Mouse (Mus musculus) retina, postnatal 1 day (tissue): ENCODE data around the gene Sfswap.
"Not testable (repeated sequence)": the region's sequence is repeated elsewhere in the genome, so short reads cannot be mapped to it uniquely, and the experiment has no call there.

Experiments used
- DNase-seq: peaks from one replicate; pipeline ENCODE4 v3.0.0-alpha.2; 2012

Gene Sfswap

DNA sequence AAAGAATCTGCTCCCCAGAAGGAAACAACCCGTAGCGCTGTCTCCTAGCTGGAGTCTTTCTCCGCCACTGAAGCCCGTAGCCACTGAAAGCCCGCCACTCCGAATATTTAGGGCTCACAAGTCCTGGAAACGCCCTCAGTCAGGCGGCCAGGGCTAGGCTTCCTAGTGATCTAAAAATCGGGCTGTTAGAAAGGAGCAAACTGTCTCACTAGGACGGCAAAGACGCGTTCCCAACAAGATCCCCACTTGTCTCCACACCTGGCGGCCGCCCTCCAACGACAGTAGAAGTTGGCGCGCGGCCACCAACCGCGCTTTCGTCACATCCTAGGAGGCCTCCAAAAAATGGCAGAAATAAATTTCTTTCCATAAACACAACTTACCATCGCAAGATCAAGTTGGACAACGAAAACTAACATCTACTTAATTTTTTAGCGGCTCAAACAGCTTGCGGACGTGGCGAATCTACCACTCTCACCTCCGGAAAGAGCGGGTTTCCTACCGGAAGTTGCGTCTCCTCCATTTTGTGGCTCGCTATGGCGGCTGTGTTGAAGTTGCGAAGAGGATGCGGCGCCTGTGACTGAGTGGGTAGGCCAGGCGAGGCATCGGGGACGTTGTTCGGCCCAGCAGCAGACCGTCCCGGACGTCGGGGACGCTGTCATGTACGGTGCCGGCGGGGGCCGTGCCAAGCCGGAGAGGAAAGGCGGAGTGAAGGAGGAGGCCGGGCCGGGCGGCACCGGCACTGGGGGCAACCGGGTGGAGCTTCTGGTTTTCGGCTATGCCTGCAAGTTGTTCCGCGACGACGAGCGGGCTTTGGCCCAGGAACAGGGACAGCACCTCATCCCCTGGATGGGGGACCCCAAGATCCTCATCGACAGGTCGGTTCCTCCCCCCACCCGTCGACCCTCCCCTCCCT is at the start of gene Sfswap:
Gene Sfswap, plus strand, starts transcription at position 500 of the 913 bp plus-strand sequence.
- peak; percentile 94 for DNase-seq

DNA sequence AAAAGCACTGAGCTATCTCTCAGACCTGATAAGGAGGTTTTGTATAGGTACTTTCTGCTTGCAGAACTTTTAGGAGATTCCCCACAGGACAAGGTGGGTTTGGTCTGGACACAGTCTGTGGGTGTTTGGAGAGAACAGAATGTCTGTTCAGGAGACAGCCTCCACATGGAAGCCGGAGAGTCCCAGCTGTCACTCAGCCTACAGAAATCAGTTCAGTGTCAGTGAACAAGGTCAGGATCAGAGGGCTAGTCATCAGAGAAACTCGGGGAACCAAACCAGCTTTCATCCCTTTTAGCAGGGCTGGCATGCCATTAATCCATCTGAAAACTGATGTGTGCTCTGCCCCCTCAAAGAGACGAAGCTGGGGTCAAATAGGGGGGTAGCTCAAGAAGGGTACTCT is 48.5 kb upstream of the Sfswap start:
- DNase-seq = peak; percentile 51

DNA sequence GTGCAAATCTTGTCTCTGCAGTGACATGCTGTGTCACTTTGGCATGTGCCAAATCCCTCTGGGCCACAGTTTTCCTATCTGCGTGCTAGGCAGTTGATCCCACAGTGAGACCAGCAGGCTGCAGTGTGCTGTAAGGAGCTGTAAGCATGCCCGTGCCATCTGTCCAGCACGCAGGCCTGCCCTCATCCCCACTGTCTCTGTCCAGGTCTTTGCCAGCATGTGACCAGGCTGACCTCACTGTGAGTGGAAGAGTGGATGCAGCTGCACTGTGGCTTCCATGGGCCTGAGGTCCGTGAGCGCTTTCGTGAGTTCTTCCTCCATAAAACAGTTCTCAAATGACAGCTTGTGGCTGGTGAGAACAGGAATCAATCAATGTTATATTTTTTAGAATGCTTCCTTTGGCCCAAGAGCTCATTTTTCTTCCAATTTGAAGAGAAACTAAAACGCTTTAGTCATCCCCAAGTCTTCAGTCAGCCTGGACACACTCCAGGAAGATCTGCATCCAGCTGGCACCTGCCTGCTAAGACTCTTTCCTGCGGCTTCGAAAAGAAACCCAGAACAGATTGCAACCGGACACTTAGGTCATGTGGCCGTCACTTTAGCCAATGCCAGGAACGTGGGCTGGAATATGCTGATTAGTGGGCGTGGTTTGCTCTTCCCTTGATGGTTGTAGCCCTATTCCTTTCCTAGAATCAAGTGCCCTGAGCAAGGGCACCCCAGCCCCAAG is 46.1 kb upstream of the Sfswap start:
- peak; percentile 94 for DNase-seq

DNA sequence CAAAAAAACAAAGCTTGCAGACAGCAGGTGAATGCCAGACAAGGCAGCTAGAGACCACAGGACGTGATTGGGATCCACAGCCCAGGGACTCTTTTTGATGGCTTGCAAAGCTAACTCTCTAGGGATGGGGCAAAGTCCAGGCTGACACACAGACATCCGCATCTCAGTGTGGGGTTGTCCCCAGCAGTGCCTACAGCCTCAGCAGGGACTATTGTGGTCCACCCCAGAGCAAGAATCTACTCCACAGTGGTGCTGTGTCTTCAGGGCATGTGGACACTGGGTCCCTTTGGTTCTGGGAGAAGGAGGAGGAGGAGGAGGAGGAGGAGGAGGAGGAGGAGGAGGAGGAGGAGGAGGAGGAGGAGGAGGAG is 45.5 kb upstream of the Sfswap start:
- no peak for DNase-seq

DNA sequence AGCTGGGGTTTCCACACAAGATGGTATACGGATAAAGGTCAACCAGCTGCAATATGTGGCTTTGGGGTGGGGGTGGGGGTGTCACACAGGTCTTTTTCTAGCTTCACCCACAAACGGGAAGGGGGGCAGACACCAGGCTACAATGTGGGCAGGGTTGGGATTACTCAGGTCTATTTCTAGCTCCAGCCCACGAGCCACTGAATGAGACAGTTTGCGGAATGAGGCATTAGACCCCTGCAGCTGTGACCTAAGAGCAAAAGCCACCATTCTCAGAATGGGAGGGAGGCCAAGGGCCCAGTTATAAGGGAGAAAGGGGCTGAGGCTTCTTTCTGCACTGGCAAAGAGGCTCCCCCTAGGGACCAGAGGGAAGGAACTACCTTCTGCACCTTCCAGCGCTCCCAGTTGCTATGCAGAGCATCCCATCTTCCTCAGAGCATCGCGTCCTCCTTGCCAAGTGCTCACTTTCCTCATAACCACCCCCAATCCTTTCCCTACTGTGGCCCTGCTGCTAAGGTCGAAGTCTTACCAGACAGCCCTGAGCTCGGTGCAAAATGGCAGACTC is 44.4 kb upstream of the Sfswap start:
- no peak for DNase-seq

DNA sequence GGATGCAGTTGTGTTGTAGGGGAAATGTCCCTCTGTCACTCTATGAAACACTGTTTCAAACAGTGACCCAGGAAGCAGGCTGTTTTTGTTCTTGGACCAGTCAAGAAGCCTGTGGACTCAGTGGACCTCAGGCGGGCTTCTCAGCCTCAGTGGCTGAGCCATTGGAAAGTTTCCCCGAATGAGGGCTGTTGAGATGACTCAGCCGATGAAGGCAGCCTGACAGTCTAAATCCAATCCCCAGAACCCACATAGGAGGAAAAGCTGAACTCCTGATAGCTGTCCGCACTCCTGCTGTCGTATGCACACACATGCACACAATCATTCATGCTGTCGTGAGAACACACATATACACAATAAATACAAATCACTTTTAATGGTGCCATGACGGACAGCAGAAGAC is 42.9 kb upstream of the Sfswap start:
- DNase-seq = no peak

DNA sequence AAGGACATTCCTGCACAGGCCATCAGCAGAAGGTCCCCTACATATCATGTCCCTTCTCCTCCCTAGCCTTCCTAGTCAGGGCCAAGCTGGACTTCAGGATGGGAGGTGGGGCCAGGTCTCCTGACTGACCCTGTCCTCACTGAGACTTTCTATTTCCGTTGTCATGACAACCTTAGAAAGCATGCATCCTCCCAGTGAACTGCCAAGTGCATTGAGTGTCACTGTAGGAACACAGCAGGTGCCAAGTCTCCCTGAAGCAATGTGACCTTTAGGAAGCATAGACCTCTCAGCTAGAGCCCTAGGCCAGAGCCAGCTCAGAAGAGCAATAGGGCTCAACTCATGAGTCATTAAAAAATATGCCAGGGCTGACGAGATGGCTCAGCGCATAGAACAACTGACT is 42.5 kb upstream of the Sfswap start:
- DNase-seq = peak; percentile 60

DNA sequence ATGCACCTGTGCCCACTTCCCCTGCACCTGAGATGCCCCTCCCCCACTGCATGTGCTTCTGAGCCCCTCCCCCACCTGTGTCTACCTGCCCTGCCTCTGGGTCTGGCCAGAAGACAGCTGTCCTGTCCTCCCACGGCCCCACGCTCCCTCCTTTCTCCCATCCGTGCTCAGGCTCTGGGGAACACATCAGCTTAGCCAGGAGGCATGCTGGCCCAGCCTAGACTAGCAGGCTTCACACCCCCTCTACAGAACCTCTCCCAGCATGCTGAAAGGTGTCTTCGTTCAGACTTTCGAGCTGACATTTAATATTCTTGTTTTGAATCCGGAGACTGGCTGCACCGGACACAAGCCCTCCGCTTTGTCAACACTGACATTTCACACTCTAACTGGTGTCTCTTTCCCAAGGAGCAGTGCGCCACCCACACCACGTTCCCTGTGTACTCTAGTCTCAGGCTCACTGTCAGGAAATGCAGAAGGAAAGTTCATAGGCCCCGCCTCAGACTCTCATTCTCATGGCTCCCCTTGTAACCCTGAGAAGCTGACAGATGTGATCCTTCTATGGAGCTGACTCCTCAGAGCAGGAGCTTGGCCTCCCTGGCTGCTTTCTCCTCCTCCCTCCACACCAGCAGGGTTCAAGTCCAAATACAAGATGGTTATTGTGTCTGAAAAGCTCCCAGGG is 40.1 kb upstream of the Sfswap start:
- DNase-seq = no peak

DNA sequence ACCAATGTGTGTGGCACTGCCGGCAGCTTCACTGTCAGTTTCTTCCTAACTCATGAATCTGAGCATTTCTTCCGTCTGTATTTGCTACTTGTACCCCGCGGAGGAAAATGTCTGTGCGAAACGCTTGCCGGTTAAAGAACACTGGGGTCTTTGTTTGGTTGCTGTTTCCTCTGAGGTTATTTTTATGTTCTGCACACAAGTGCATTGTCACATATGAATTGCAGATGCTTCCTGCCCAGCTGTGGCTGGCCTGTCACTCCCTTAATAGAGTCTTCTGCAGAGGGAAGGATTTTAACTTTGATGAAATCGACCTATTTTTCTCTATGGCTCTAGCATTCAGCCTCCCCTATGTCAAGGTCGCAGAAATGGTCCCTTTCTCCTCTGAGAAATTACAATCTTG is 37.4 kb upstream of the Sfswap start:
- not testable (repeated sequence) for DNase-seq

DNA sequence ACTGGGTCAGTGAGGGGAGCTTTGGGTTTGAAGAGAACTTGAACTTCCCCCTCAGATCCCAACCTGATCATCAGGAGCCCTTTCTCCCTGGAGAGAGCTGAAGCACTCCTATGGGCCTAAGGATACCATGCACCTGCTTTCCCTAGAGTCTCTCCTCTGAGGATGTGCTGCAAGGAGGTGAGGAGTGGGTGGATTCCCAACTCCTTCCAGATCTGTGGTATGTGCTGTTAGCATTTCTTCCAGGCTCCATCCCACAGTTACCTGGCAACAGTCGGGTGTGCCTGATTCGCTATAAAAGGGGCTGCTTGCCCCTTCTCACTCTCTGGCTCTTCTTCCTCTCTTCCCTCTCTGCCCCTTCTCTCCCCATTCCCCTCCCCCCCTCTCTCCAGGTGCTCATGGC is 35.2 kb upstream of the Sfswap start:
- no peak for DNase-seq

DNA sequence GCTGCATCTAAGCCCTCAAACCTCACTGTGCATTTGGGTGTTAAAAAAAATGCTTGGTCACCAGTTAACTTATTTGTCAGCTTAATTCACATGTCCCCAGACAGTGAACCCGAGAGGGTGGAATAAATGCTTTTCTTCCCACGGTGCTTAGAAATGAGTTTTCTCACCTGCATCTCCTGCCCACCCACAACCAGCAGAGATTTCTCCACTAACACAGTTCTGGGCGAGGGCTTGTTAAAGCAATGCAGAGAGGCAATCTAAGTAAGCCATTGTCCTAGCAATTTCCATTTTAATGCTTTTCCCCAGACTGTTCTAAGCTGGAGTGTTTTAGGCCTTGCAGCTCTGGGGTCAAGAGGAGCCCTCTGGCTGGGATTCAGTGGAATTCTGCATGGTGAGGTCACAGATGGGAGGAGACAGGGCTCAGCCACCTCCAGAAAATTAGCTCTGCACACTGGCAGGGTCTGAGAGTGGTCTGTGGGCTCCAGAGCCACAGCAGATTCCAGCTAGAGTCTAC is 25.4 kb upstream of the Sfswap start:
- no peak for DNase-seq

DNA sequence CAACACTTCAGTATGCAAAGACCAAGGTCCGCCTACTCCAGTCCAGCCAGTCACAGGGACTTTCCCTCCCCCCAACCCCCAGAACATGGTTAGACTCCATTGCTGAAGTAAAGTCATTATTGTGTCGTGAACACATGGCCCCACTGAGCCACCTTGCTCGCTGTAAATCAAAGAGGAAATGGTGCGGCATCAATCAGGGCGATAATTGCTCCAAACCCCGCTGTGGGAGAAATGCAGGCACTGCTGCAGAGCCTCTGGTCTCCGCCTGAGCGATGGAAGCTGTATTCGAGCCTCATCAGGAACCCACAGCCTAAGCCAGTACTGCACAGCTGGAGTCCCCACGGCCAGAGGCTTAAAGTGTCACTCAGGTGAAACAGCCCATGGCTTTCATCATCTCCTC is 11.1 kb upstream of the Sfswap start:
- DNase-seq = peak; percentile 14

DNA sequence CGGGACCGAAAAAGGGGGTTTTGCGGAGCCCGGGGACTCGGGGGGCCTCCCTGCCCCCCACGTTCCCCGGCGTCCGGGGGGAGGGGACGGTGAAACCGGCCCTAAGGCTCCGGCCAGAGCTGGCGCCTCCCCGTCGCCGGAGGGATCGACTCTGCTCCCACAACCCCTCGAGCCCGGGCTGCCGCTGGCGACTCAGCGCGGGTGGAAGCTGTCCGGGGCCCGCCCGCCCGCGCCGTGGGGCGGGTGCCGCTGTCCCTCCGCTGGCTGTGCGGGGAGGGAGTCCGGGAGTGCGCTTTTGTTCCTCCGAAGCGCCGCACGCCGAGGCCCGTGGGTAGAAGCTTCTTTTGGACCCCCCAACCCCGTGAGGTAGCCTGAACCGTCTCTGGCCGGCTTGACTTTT is 650 bp downstream of the Sfswap start:
- DNase-seq = peak; percentile 11

DNA sequence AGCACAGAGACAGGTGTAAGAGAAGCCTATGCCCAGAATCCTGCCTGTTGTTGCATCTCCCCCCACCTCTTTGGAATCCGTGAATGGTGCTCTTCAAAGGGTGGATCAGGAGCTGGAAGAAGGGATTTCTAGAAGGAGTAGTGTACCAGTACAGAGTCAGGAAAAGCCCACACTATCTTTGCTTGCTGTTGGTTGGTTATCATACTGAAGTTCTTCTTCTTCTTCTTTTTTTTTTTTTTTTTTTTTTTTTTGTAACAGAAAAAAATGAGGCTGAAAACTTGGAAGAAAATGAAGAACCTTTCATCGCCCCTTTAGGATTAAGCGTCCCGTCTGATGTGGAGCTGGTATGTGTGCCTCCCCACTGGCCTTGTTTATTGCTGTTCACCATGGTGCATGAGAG is 5.9 kb downstream of the Sfswap start:
- no peak for DNase-seq

DNA sequence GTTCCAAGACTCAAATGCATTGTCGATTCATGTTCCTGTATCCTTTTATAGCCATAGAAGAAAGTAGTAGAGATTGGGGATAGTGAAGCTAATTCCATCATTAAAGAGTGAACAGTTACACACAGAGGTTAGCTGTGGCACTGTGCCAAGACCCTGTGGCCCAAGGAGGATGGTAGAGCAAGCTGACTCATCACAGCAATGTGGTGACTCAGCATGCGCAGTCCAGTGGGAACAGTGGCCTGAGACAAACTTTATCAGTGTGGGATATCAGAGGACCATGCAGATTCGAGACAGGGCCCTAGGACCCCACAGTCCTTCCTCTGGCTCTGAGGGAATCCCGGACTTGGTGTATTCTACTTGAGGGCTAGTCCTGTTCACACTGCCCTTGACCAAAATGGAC is 17.2 kb downstream of the Sfswap start:
- no peak for DNase-seq

DNA sequence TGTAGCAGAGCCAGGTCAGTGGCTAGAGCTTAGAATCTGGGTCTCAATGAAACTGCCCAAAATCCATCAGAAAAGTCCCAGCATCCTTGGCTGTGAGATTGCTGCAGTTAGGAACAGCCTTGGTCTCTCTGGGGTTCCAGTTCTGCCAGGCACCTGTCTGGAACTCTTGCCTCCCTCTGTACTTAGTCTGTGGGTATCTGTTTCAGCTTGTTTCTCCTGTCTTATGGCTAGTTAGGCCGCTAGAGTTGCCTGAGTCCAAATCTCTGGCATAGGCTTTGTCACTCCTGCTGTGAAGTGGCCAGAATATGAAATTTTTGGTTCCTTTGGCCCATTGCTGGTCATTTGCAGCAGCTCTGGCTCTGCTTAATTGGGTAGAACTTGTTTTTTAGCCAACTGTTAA is 17.8 kb downstream of the Sfswap start:
- no peak for DNase-seq

DNA sequence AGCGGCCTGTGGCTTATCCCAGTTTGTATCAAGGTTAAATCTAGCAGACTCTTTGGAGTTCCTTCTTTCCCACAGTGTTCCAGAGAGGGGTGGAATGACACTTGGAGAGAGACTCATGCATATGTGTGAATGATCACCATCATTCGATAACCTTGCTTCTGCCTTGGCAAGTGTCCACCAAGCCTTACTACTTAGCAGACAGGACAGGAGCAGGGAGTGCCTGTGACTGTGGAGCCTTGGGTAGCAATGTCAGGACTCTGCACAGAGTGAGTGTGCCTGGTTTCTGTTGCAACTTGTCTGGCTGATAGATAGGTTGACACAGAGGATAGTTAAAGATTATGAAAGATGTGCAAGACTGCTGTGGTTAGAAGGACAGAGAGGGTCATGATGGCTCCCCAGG is 18.6 kb downstream of the Sfswap start:
- no peak for DNase-seq

DNA sequence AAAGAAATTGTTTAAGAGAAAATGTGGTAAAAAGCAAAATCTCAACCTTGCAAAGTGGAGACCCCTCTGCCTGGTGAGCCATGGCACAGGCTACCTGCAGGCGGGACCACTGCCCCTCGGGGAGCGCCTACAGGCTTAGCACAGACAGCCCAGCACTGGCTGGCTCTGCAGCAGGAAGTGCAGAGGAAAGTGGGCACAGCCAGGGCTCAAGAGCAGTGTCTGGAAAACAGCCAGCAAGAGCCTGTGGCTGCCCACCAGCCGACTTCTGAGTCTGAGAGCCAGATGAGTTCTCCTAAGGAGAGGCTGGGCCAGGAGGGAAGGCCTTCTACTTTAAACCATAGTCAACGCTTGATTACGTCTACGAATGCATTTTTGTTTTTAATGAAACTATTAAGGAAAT is 20.5 kb downstream of the Sfswap start:
- DNase-seq = no peak

DNA sequence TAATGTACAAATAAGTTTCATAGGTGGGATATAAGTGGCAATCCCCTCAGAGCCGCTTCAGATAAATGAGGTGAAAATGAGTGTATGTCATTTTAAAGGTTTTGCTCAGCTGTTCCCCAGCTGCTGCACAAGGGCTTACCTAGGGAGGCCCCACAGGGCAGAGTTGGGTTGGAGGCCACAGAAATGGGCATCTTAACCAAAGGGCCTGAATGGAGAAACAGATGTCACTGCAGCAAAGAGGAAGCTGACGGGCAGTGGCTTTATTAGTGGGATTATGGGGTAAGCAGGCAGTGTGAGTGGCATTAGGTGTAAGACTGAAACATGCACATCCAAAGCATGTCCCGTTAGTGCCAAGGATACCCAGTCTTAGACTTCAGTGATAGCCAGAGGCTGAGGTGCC is 20.9 kb downstream of the Sfswap start:
- no peak for DNase-seq

DNA sequence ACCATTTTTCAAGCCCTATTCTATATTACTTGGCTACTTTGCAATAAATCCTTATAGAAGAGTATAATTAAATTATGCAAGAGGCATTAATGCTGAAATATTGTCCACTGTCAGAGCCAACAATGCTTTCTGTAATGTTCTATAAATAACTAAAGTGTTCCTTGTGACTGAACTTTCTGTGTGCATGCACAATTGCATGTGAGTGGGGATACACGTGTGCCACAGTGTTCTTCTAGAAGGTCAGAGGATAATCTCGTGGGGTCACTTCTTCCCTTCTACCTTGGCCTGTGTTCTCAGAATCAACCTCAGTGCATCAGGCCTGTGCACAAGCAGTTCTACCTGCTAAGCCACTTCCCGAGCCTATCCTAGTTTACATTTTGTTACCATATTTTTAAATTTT is 22.1 kb downstream of the Sfswap start:
- DNase-seq = no peak

DNA sequence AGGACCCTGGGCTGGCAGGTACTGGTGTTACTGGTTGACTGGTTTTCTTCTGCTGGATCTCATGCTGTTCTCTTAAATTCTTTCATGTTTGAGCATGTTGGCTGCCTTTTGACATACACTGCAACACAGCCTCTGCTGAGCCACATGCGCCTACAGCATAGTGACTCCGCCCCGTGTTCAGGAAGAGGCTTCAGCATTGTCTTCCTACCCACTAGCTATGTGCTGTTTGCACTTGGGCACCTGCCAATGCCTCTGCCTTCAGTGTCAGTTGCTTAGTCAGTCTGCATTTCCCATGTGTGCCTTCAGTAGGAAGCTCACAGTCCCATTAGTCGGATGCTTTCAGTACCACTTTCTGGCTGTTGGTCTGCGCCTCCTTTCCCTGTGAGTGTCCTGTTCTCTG is 23.7 kb downstream of the Sfswap start:
- DNase-seq = no peak

DNA sequence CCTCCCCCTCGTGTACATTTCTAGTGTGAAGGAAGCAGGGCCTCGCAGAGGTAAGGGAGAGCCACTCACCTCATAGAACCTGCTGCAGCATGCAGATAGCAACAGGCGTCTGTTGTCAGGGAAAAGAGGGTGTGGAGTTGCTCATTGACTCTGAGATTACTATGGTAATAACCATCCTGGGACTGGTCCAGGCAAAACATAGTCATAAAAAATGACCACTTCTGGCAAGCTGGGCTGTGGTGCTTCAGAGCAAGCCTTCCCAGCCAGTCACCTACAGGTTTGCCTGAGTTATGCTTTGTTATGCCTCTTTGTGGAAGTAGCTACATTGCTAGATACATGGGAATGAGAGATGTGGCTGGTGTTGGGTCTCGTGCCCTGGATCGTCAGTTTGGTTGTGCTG is 26.1 kb downstream of the Sfswap start:
- no peak for DNase-seq

DNA sequence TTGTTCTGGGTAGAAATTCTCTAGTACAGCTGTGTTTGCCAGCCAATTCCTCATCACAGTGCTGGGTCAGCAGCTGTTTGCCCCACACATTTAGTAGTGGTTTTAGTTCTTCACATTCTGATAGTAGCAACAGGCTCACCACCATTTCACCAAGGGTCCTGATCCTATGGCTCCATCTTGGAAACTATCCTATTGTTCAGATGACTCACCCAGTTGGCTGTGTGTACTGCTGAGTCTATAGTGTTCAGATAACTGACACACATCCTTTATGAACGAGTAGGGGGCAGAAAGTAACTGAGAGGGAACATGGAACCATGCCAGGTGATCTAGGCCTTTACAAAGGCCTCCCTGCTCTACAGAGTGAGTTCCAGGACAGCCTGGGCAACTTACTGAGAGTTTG is 28.6 kb downstream of the Sfswap start:
- DNase-seq = no peak
